8 mouse cellular contexts compared by ENCODE assay signal in the genomic region with DNA sequence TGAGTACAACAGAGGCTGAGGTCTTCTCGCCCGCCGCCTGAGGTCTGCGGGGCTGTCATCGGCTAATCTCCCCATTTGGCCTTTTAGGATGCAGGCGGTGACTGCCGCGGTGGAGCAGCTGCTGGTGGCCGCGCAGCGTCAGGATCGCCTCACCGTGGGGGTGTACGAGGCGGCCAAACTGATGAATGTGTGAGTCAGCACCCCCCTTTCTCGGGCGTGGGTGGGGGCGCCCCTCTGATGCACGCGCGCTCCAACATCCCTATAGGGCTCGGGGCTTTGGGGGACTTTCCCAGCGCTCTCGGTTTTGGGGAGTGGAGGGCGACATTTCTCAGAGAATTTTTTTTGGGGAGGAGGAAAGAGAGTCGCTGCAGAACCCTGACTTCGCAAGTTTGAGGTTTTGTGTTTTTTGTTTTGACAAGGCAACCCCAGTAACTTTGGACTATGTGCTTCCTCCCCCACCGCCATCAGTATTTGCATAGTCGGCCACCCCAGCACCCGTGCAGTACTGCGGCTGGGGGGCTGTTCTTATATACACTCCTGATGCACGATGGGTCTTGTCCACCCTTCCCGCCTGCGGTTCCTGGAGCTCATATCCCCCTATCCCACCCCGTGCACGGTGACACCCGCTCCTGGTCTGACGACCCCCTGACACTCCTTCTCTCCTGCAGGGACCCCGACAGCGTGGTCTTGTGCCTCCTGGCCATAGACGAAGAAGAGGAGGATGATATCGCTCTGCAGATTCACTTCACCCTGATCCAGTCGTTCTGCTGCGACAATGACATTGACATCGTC. TPM values are rescaled to one million over a fixed set of nuclear protein-coding genes. Genes with fewer than 3 reads are reported as not detected.
DNase-seq lines count a peak whose midpoint lies in the region; ATAC-seq and TF ChIP-seq lines count a peak whose summit lies in the region.

No protein-coding gene starts in this region.

- peak overlapping the region; percentile 78 for H3K4me3 ChIP-seq in intestine, postnatal 0 days (ENCODE audit: low read depth, low read length)
- H3K4me3 ChIP-seq in stomach, embryonic 14.5 days (ENCODE audit: low read depth, low read length): peak overlapping the region; percentile 55

- no peak for ATAC-seq in intestine, postnatal 0 days
- ATAC-seq in stomach, embryonic 14.5 days (ENCODE audit: insufficient number of reproducible peaks, insufficient read depth, low FRiP score, low read depth): no peak

- no peaks in the 10 kb centered on the region for H3K9me3 ChIP-seq in intestine, postnatal 0 days (ENCODE audit: control insufficient read depth)
- H3K9me3 ChIP-seq in stomach, embryonic 14.5 days (ENCODE audit: control insufficient read depth, low read depth, low read length): no peaks in the 10 kb centered on the region

- peak overlapping the region; percentile 60 for H3K9ac ChIP-seq in intestine, postnatal 0 days (ENCODE audit: low read depth, low read length)
- H3K9ac ChIP-seq in stomach, embryonic 14.5 days (replicated peaks; ENCODE audit: low read depth, low read length): peak overlapping the region; percentile 67

- H3K4me1 ChIP-seq in intestine, postnatal 0 days (replicated peaks; ENCODE audit: control insufficient read depth, insufficient read depth, low read length): peaks cover 23% of the 10 kb centered on the region; the same call in 1 of the 2 replicates
- peaks cover 43% of the 10 kb centered on the region for H3K4me1 ChIP-seq in stomach, embryonic 14.5 days (ENCODE audit: control insufficient read depth, insufficient read depth, low read length)

- DNase-seq in adrenal gland, adult (ENCODE audit: inconsistent age in 2 of 2, low spot score in 1 of 2): peak; percentile 66 to 77
- no peak for DNase-seq in adrenal gland, adult 8-10 months
- DNase-seq in 3134 (ENCODE audit: extremely low read depth, insufficient read length, low spot score): peak; percentile 64
- DNase-seq in cerebellum, adult 8-10 months: peak; percentile 68
- DNase-seq in gastrocnemius, postnatal 25 days: peak; percentile 63
- peak; percentile 47 for DNase-seq in lung, postnatal 36 days

- no peak for TF ChIP-seq CTCF in intestine, postnatal 0 days (IDR thresholded peaks at IDR 0.05; ENCODE audit: low read depth)

- peak overlapping the region; percentile 87 for H3K4me2 ChIP-seq in intestine, postnatal 0 days (replicated peaks; ENCODE audit: low read depth)
- peak overlapping the region; percentile 94 for H3K4me2 ChIP-seq in stomach, embryonic 14.5 days (replicated peaks; ENCODE audit: low read depth, low read length)

- H3K27me3 ChIP-seq in intestine, postnatal 0 days (replicated peaks; ENCODE audit: control insufficient read depth, insufficient read depth, low read length): no peaks in the 10 kb centered on the region
- peaks cover 8% of the 10 kb centered on the region; the same call in 1 of the 2 replicates for H3K27me3 ChIP-seq in stomach, embryonic 14.5 days (ENCODE audit: control insufficient read depth, insufficient read depth, low read length)

- H3K36me3 ChIP-seq in intestine, postnatal 0 days (ENCODE audit: control insufficient read depth, insufficient read depth): no peaks in the 10 kb centered on the region
- no peaks in the 10 kb centered on the region for H3K36me3 ChIP-seq in stomach, embryonic 14.5 days (ENCODE audit: control insufficient read depth, insufficient read depth, low read length)

- 4% methylated on average over 45 of the region's 45 CpGs for WGBS in intestine, postnatal 0 days
- 1% methylated on average over 43 of the region's 45 CpGs for WGBS in stomach, embryonic 14.5 days

- H3K27ac ChIP-seq in intestine, postnatal 0 days (ENCODE audit: low read depth, low read length): no peak overlapping the region
- H3K27ac ChIP-seq in stomach, embryonic 14.5 days (ENCODE audit: low read length): no peak overlapping the region

RNA-seq across cellular contexts. Expression of a gene that starts 0.7 kb away (rescaled TPM):
- 100 to 1,000 TPM in 1 of 4 experiments, 10 to 100 TPM in 3; 17.5 to 112 (median 73.6) TPM for total RNA-seq in adrenal gland, adult 8-10 months (2022)
- 10 to 100 TPM; 12.7 to 30.0 TPM for total RNA-seq in gastrocnemius, postnatal 25 days (2021)
- polyA plus RNA-seq in intestine, postnatal 0 days (2015; fragmentation: Nextera tagmentation; extraction: Ambion mirVana): 19.9 and 20.1 TPM in 2 replicates
- polyA plus RNA-seq in stomach, embryonic 14.5 days (2014; fragmentation: Nextera tagmentation; extraction: Ambion mirVana): 16.1 and 20.7 TPM in 2 replicates

RNA-seq across cellular contexts. Expression of a gene that starts 12.5 kb away (rescaled TPM):
- total RNA-seq in adrenal gland, adult 8-10 months (2022): 10 to 100 TPM; 10.0 to 17.2 (median 15.2) TPM
- total RNA-seq in gastrocnemius, postnatal 25 days (2021): 1 to 10 TPM; 3.7 to 5.1 TPM
- 12.5 and 12.9 TPM in 2 replicates for polyA plus RNA-seq in intestine, postnatal 0 days (2015; fragmentation: Nextera tagmentation; extraction: Ambion mirVana)
- polyA plus RNA-seq in stomach, embryonic 14.5 days (2014; fragmentation: Nextera tagmentation; extraction: Ambion mirVana): 12.1 and 14.6 TPM in 2 replicates

RNA-seq across cellular contexts. Expression of a gene that starts 29.8 kb away (rescaled TPM):
- total RNA-seq in adrenal gland, adult 8-10 months (2022): 100 to 1,000 TPM; 154 to 235 (median 185) TPM
- 100 to 1,000 TPM; 114 to 125 TPM for total RNA-seq in gastrocnemius, postnatal 25 days (2021)
- polyA plus RNA-seq in intestine, postnatal 0 days (2015; fragmentation: Nextera tagmentation; extraction: Ambion mirVana): 358 and 367 TPM in 2 replicates
- 340 and 345 TPM in 2 replicates for polyA plus RNA-seq in stomach, embryonic 14.5 days (2014; fragmentation: Nextera tagmentation; extraction: Ambion mirVana)

RNA-seq across cellular contexts. Expression of a gene that starts 58.9 kb away (rescaled TPM):
- under 1 TPM in 1 of 4 experiments, not detected in 3; 0.18 TPM for total RNA-seq in adrenal gland, adult 8-10 months (2022)
- not detected for total RNA-seq in gastrocnemius, postnatal 25 days (2021)
- polyA plus RNA-seq in intestine, postnatal 0 days (2015; fragmentation: Nextera tagmentation; extraction: Ambion mirVana): not detected in 2 replicates
- polyA plus RNA-seq in stomach, embryonic 14.5 days (2014; fragmentation: Nextera tagmentation; extraction: Ambion mirVana): 0.07 TPM in 1 of 2 replicates, not detected in the other
